Mouse (Mus musculus) left cerebral cortex, adult 11 months (tissue): Measurements from ENCODE around the gene Tada1.
A peak's percentile ranks its signal among the peaks of the same experiment; 100 is the strongest.

Source experiments
- DNase-seq: peaks from one replicate; pipeline ENCODE4 v3.0.0; 2022; ENCODE audit warnings: low spot score

The Tada1 gene

DNA sequence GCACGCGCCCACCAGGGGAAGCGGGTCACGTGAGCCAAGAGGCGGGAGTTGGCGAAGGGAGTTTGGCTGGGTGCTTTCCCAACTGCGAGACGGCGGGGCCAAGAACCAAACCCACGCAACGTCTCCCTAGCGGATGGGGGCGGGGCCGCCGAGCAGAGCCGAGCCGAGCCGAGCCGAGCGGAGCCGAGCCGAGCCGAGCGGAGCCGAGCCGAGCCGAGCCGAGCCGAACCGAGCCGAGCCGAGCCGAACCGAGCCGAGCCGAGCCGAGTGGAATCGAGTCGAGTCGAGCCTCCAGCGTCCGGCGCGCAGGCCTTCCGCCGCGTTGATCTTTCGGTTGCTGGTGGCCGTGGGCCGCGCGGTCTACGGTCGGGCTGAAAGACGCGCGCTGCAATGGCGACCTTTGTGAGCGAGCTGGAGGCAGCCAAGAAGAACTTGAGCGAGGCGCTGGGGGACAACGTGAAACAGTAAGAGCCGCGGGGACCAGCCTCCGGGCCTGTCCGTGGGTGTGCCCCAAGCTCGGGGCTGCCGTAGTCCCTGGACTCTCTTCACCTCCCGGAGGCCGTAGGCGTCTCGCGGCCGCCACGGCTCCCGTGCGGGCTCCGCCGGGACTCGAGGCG, at the start of gene Tada1:
Gene Tada1 (plus strand): TSS at position 85 of the 617 bp plus-strand sequence.
- peak; percentile 91 for DNase-seq

DNA sequence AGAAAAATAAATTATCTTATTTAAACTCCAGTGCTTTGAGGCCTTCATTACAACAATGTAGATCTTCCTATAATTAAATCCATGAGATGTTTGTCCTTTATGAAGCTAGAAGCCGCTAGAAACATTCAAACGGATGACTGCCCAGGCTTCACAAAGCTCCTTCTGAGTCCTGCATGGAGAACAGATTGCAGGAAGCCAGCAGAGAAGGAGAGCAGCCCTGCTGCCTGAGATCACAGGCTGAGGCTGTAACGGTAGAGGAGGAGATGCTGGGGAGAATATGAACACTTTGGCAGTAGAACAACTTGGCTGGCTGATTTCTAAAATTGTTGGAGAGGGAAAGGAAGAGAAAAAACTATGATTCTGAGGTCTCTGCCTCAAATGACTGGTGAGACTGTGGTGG, 48.1 kb upstream of the Tada1 start:
- no peak for DNase-seq

GRCm38 (mm10) chr1:166339110-166339509, 39.8 kb upstream of the Tada1 start:
- DNase-seq: no peak

- no peak for DNase-seq
These were observed 36.8 kb upstream of the Tada1 start for GRCm38 (mm10) chr1:166342060-166342459.

- DNase-seq: no peak
These were observed 36.4 kb upstream of the Tada1 start for GRCm38 (mm10) chr1:166342539-166342938.

DNA sequence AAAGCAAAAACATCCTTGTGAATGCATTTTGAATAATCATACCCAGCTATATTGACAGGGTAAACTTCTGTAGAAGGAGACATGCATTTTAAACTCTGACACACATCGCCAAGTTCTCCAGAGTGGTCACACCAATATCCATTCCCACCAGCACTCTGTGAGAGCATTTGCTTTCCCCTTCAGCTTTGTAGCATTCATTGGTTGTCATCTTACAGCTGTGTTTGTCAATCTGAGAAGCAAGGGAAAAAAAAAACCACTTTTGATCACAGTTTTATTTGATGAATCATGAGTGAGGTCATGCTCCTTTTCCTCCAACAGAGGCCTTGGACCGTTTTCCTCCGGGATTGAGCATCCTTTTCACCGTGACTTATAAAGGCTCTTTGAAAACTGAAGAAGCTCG, 35.3 kb upstream of the Tada1 start:
- no peak for DNase-seq

GRCm38 (mm10) chr1:166344300-166345077, 34.4 kb upstream of the Tada1 start:
- DNase-seq: no peak

DNA sequence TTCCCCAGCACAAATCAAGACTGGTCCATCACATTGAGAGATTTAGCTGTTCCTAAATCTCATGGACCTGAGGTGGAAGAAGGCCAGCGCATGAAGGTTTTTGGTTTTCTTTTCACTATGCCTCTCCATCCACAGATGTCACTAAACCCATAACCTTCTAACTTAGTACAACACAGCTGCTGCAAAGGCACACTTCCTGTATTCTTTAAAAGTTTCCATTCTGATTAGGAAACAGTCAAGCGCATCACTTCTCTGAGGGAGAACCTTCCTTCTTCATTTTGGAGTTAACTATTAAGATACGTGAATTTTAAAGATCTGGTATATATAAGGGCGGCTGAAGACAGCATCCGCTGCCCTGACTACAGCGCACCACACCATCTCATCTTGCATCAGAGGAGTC, 33.3 kb upstream of the Tada1 start:
- DNase-seq: no peak

DNA sequence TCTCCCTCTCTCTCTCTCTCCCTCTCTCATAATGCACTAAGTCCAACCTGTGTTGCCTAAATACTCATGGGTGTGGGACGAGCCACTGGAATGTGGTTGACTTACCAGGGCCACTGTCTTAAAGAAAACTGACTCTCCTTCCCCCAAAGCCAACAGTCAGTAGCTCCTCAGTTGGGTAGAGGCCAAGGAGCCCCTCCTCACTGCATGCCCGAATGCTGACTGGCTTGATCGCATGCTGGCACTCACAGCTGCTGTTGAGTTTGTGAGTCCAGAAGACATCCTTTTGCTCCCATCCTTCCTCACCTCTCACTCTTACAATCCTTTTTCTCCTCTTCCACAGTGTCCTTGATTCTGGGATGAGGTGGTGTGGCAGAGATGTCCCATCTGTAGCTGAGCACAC, 32.0 kb upstream of the Tada1 start:
- no peak for DNase-seq

DNA sequence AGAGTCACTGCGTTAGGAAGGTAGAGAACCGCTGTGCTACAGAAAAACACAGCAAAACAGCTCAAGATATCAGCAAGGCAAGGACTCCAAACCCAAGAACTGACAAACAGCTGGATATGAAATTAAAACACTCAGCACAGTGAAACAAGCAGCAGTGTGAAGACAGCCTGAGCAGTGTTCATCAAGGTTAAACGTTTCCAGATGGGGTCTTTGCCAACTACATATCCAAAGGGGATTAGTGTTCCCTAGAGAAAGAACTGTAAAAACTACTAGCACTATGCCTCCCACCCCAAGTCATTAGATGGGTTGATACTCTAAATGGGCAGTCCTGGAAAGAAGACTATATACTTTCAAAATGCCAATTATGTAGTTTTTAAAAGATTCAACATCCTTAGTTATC, 29.6 kb upstream of the Tada1 start:
- DNase-seq: no peak

DNA sequence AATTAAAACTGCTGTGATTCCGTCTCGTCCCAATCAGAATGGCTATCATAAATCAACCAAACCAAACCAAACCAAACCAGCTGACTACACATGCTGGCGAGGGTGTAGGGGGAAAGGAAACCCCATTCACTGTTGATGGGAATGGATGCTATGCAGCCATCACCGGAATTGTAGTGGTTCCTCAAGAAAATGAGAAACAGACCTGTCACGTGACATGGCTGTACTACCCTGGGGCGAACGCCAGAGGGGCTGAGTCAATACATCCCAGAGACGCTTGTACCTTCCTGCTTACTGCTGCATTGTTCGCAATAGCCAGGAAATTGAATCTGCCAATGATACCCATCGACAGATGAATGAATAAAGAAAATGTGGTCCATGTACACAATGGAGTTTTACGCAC, 29.1 kb upstream of the Tada1 start:
- no peak for DNase-seq

GRCm38 (mm10) chr1:166360157-166360855, 18.6 kb upstream of the Tada1 start:
- peak; percentile 73 for DNase-seq

- DNase-seq: no peak
These were observed 18.0 kb upstream of the Tada1 start for GRCm38 (mm10) chr1:166360896-166361295.

DNA sequence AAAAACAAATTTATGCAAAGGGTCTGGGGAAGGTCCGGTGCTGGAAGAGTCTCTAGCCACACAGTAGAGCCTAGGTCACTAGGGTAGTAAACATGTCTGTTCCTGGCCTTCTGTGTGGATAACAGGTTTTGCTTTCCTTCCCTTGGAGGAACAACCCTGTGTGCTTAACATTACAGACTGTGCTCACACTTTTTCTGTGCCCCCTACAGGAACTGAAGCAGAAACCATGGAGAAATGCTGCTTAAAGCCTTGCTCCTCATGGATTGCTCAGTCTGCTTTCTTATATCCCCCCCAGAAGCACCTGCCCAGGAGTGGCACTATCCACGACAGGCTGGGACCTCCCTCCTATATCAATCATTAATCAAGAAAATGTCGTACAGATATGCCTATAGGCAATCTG, 17.1 kb upstream of the Tada1 start:
- DNase-seq: no peak

- no peak for DNase-seq
These were observed 16.2 kb upstream of the Tada1 start for GRCm38 (mm10) chr1:166362659-166363058.

- no peak for DNase-seq
These were observed 15.8 kb upstream of the Tada1 start for GRCm38 (mm10) chr1:166363122-166363521.

GRCm38 (mm10) chr1:166377171-166377570, 1.7 kb upstream of the Tada1 start:
- DNase-seq: no peak

GRCm38 (mm10) chr1:166378431-166379012, 375 bp upstream of the Tada1 start:
- DNase-seq: no peak

- DNase-seq: no peak
These were observed 834 bp downstream of the Tada1 start for GRCm38 (mm10) chr1:166379630-166380231.

- no peak for DNase-seq
These were observed 2.4 kb downstream of the Tada1 start for GRCm38 (mm10) chr1:166381336-166381735.

DNA sequence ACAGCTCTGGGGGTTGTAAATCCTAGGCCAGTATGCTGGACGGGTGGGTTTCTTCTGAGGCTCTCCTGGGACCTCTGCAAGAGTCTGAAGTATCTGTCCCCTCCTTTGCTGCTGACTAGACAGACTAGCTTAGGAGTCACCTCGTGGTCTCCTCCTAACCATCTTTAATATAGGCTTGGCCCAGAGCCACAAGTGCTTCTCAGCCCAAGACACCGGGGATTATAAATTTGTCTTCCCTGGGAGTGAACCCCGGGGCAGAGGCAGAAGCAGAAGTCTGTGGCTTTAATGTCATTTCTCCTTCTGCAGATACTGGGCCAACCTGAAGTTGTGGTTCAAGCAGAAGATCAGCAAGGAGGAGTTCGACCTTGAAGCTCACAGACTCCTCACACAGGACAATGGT, 2.9 kb downstream of the Tada1 start:
- DNase-seq: no peak

DNA sequence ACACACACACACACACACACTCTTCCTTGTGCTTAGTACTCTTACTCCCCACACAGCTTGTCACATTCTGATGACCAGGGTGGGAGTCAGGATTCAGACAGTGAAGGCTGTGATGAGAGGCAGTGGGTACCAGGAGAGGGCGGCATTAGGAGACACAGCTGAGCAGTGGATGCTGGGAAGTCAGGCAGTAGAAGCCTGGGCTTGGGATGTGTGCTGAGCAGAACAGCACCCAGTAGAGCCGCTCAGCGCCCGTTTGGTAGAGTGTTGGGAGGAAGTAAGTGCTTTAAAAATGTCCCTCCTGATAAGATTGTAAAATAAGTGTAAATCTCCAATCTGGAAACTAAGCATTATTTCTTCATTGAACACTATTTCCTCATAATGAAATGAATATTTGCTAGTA, 3.7 kb downstream of the Tada1 start:
- DNase-seq: no peak
